In the genomic region with DNA sequence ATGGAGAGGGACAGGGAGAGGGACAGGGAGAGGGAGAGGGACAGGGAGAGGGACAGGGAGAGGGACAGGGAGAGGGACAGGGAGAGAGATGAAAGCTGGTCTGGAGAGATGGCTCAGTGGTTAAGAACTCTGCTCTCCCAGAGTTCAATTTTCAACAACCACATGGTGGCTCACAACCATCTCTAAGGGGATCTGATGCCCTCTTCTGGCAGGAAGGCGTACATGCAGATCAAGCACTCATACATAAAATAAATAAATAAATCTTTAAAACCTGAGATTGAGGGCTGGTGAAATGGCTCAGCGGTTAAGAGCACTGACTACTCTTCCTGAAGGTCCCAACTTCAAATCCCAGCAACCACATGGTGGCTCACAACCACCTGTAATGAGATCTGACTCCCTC, we compare ENCODE assay signal across 7 mouse cellular contexts. TPM values are rescaled to one million over a fixed set of nuclear protein-coding genes. Genes with fewer than 3 reads are reported as not detected.
DNase-seq lines count a peak whose midpoint lies in the region; ATAC-seq and TF ChIP-seq lines count a peak whose summit lies in the region.
"Not testable (repeated sequence)": the region's sequence is repeated elsewhere in the genome, so short reads cannot be mapped to it uniquely, and the experiment has no call there.

No protein-coding gene starts in this region.

- not testable (repeated sequence) for TF ChIP-seq RAD21 in MEL (IDR thresholded peaks at IDR 0.05; ENCODE audit: low read depth, low read length)

- not testable (repeated sequence) for H3K36me3 ChIP-seq in MEL (ENCODE audit: control insufficient read depth in 1 of 2, insufficient read depth in 2 of 2, low read length in 2 of 2); heart, adult 2 months (ENCODE audit: control insufficient read depth, insufficient read depth, low read length); kidney, postnatal 0 days (ENCODE audit: insufficient read depth, low read length); lung, embryonic 14.5 days (ENCODE audit: insufficient read depth); midbrain, embryonic 10.5 days

- TF ChIP-seq POLR2A in MEL (IDR thresholded peaks at IDR 0.05; ENCODE audit: control insufficient read depth in 1 of 2, insufficient read depth in 1 of 2, low read depth in 1 of 2, low read length in 2 of 2, poor library complexity in 1 of 2); heart, adult 2 months (IDR thresholded peaks at IDR 0.05; ENCODE audit: insufficient read depth, low read depth, low read length): not testable (repeated sequence)

- not testable (repeated sequence) for TF ChIP-seq EP300 in MEL (IDR thresholded peaks at IDR 0.05; ENCODE audit: low read depth in 1 of 2, low read length in 2 of 2); heart, adult 2 months (IDR thresholded peaks at IDR 0.05; ENCODE audit: insufficient read depth, low read depth, low read length)

- H3K27me3 ChIP-seq in MEL (ENCODE audit: control insufficient read depth in 1 of 2, insufficient read depth in 2 of 2, low read length in 2 of 2); heart, adult 2 months (ENCODE audit: control insufficient read depth, insufficient read depth, low read length); kidney, postnatal 0 days (ENCODE audit: insufficient read depth, low read length); lung, embryonic 14.5 days (ENCODE audit: insufficient read depth, low read length); midbrain, embryonic 10.5 days (ENCODE audit: low read depth, poor library complexity, severe bottlenecking): not testable (repeated sequence)

- intact Hi-C loops in heart, adult 2 months (cut with DNase I), result not testable (repeated sequence)

- H3K4me1 ChIP-seq in MEL (ENCODE audit: control insufficient read depth in 1 of 2, insufficient read depth in 2 of 2, low read length in 2 of 2); heart, adult 2 months (ENCODE audit: control insufficient read depth, insufficient read depth, low read length); kidney, postnatal 0 days (replicated peaks; ENCODE audit: insufficient read depth, low read length); lung, embryonic 14.5 days (ENCODE audit: insufficient read depth); midbrain, embryonic 10.5 days: not testable (repeated sequence)

- not testable (repeated sequence) for H3K4me3 ChIP-seq in MEL (ENCODE audit: control insufficient read depth in 1 of 2, insufficient read depth in 1 of 2, low read depth in 2 of 2, low read length in 2 of 2); heart, adult 2 months; kidney, postnatal 0 days (replicated peaks; ENCODE audit: low read depth, low read length); lung, embryonic 14.5 days (ENCODE audit: low read depth, low read length); midbrain, embryonic 10.5 days

- ATAC-seq in kidney, postnatal 0 days (replicated peaks; ENCODE audit: low FRiP score, low read depth); lung, embryonic 14.5 days (ENCODE audit: insufficient read depth): not testable (repeated sequence)

- WGBS in heart, adult 2 months, result 80% methylated on average over 2 of the region's 2 CpGs
- WGBS in kidney, postnatal 0 days, result 78% methylated on average over 2 of the region's 2 CpGs
- WGBS in lung, embryonic 14.5 days, result 79% methylated on average over 2 of the region's 2 CpGs
- 81% methylated on average over 2 of the region's 2 CpGs for WGBS in midbrain, embryonic 10.5 days

- not testable (repeated sequence) for H3K4me2 ChIP-seq in kidney, postnatal 0 days (ENCODE audit: low read length); lung, embryonic 14.5 days

- TF ChIP-seq CTCF in MEL (IDR thresholded peaks at IDR 0.05 in 2 of 3, conservative IDR thresholded peaks at IDR 0.05 in 1 of 3; ENCODE audit: control insufficient read depth in 1 of 3, insufficient read depth in 1 of 3, low read depth in 2 of 3, low read length in 3 of 3, poor library complexity in 1 of 3, severe bottlenecking in 1 of 3), result peak in 1 of 3 experiments; percentile 15; a peak in 1 of 6 replicates
- peak; percentile 55 for TF ChIP-seq CTCF in heart, adult 2 months (IDR thresholded peaks at IDR 0.05)
- peak; percentile 45 for TF ChIP-seq CTCF in kidney, postnatal 0 days (IDR thresholded peaks at IDR 0.05; ENCODE audit: low read depth)
- peak; percentile 28; the same call in 1 of the 2 replicates for TF ChIP-seq CTCF in lung, embryonic 14.5 days (IDR thresholded peaks at IDR 0.05; ENCODE audit: low read depth)

- H3K79me2 ChIP-seq in MEL (ENCODE audit: control insufficient read depth, insufficient read depth, low read length, poor library complexity); heart, adult 2 months (replicated peaks; ENCODE audit: control insufficient read depth, insufficient read depth, low read length): not testable (repeated sequence)

- not testable (repeated sequence) for H3K9ac ChIP-seq in MEL (ENCODE audit: control insufficient read depth, low read depth, low read length, poor library complexity, severe bottlenecking); heart, adult 2 months (ENCODE audit: low read depth, low read length); kidney, postnatal 0 days (ENCODE audit: low read depth, low read length); lung, embryonic 14.5 days

- H3K9me3 ChIP-seq in MEL (replicated peaks; ENCODE audit: insufficient read depth, low read length); kidney, postnatal 0 days (replicated peaks; ENCODE audit: low read length); lung, embryonic 14.5 days (ENCODE audit: low read depth, low read length); midbrain, embryonic 10.5 days (replicated peaks): not testable (repeated sequence)

- H3K27ac ChIP-seq in MEL (ENCODE audit: control insufficient read depth, low read depth, low read length); heart, adult 2 months; kidney, postnatal 0 days; lung, embryonic 14.5 days (ENCODE audit: low read depth); midbrain, embryonic 10.5 days (replicated peaks): not testable (repeated sequence)

- DNase-seq in MEL (ENCODE audit: low read depth, low spot score), result peak; percentile 3
- DNase-seq in embryo, embryonic 10 days (ENCODE audit: low spot score), result peak; percentile 6
- not testable (repeated sequence) for DNase-seq in heart, adult 2 months
- DNase-seq in kidney, postnatal 0 days (ENCODE audit: low spot score), result peak; percentile 0
- DNase-seq in lung, embryonic 14.5 days, result peak; percentile 15
- DNase-seq in midbrain, embryonic 10.5 days (ENCODE audit: low spot score), result peak; percentile 11
- peak; percentile 5 for DNase-seq in thymus, postnatal 14 days

RNA-seq across cellular contexts. Expression of a gene that starts 38.1 kb away (rescaled TPM):
- total RNA-seq in MEL (2012; rRNA removed), result not detected in 2 replicates
- polyA plus RNA-seq in MEL (2012; ENCODE audit: insufficient read depth in 1 of 2, insufficient read length in 2 of 2, low read depth in 1 of 2, low replicate concordance in 2 of 2, missing spikeins in 1 of 2), result not detected
- under 1 TPM; 0.13 to 0.20 TPM for total RNA-seq in heart, adult 2 months (2021)
- 0.21 and 0.35 TPM in 2 replicates for polyA plus RNA-seq in heart, adult 2 months (2012; rRNA removed)
- 0.30 and 0.38 TPM in 2 replicates for polyA plus RNA-seq in kidney, postnatal 0 days (2015; fragmentation: Nextera tagmentation; extraction: Ambion mirVana)
- polyA plus RNA-seq in lung, embryonic 14.5 days (2014; fragmentation: Nextera tagmentation; extraction: Ambion mirVana), result 1.0 and 1.3 TPM in 2 replicates
- polyA plus RNA-seq in midbrain, embryonic 10.5 days (2016; fragmentation: Nextera tagmentation; extraction: Ambion mirVana), result 1.2 and 2.2 TPM in 2 replicates

RNA-seq across cellular contexts. Expression of a gene that starts 59.4 kb away (rescaled TPM):
- total RNA-seq in MEL (2012; rRNA removed), result not detected in 2 replicates
- not detected for polyA plus RNA-seq in MEL (2012; ENCODE audit: insufficient read depth in 1 of 2, insufficient read length in 2 of 2, low read depth in 1 of 2, low replicate concordance in 2 of 2, missing spikeins in 1 of 2)
- total RNA-seq in heart, adult 2 months (2021), result 1 to 10 TPM; 3.6 to 4.0 TPM
- polyA plus RNA-seq in heart, adult 2 months (2012; rRNA removed), result 2.0 and 3.5 TPM in 2 replicates
- 1.3 TPM in 2 replicates for polyA plus RNA-seq in kidney, postnatal 0 days (2015; fragmentation: Nextera tagmentation; extraction: Ambion mirVana)
- polyA plus RNA-seq in lung, embryonic 14.5 days (2014; fragmentation: Nextera tagmentation; extraction: Ambion mirVana), result 1.2 and 1.3 TPM in 2 replicates
- 7.0 TPM in 2 replicates for polyA plus RNA-seq in midbrain, embryonic 10.5 days (2016; fragmentation: Nextera tagmentation; extraction: Ambion mirVana)
